Mouse (Mus musculus) hindbrain, embryonic 11.5 days (tissue): ENCODE data around the gene Cyp27a1. TPM values are rescaled to one million over a fixed set of nuclear protein-coding genes. Genes with fewer than 3 reads are reported as not detected.

Experiments
- ATAC-seq: fragments of 200-750 bp; cut with Nextera tagmentation; 2 replicates; pipeline ENCODE4 v1.8.0; 2017; ENCODE audit warnings: mild to moderate bottlenecking, moderate TSS enrichment, moderate library complexity; ENCODE audit not compliant: low FRiP score
- DNase-seq: peaks from one replicate; pipeline ENCODE4 v3.0.0-alpha.2; 2015; ENCODE audit warnings: low spot score
- H3K27ac ChIP-seq: fragments of 300-500 bp; sonication (generic); 2 replicates; pipeline ENCODE4 v1.5.1; 2014; ENCODE audit warnings: mild to moderate bottlenecking, low read depth, low read length
- H3K27me3 ChIP-seq: fragments of 300-500 bp; sonication (generic); 2 replicates; pipeline ENCODE4 v1.6.1; 2014; ENCODE audit warnings: mild to moderate bottlenecking, low read length, moderate library complexity, mixed read lengths; ENCODE audit not compliant: control insufficient read depth, insufficient read depth
- H3K36me3 ChIP-seq: fragments of 300-500 bp; sonication (generic); 2 replicates; pipeline ENCODE4 v1.6.1; 2014; ENCODE audit warnings: mild to moderate bottlenecking, low read length, moderate library complexity, mixed read lengths; ENCODE audit not compliant: control insufficient read depth, insufficient read depth
- H3K4me1 ChIP-seq: fragments of 300-500 bp; sonication (generic); replicated peaks from 2 replicates; pipeline ENCODE4 v1.6.1; 2014; ENCODE audit warnings: low read length, mixed read lengths; ENCODE audit not compliant: control insufficient read depth, insufficient read depth
- H3K4me2 ChIP-seq: fragments of 300-500 bp; sonication (generic); replicated peaks from 2 replicates; pipeline ENCODE4 v1.6.1; 2014; ENCODE audit warnings: mild to moderate bottlenecking, low read depth, low read length
- H3K4me3 ChIP-seq: fragments of 300-500 bp; sonication (generic); 2 replicates; pipeline ENCODE4 v1.5.1; 2014; ENCODE audit warnings: low read depth, low read length
- H3K9ac ChIP-seq: fragments of 300-500 bp; sonication (generic); 2 replicates; pipeline ENCODE4 v1.6.1; 2014; ENCODE audit warnings: low read depth, low read length
- H3K9me3 ChIP-seq: fragments of 300-500 bp; sonication (generic); 2 replicates; pipeline ENCODE4 v1.6.1; 2016; ENCODE audit warnings: low read length; ENCODE audit not compliant: control insufficient read depth
- WGBS: fragments of 180-500 bp; shearing (Covaris S2); extraction: QIAGEN DNeasy Blood & Tissue Kit; methylation state at CpG from one replicate; pipeline ENCODE4 v1.1.7; 2014; 5-methylcytosine and 5-hydroxymethylcytosine counted together
- polyA plus RNA-seq: library from polyadenylated mRNA; unstranded; fragments of >200 nt; fragmentation: Nextera tagmentation; extraction: Ambion mirVana; gene quantifications from 2 replicates; pipeline ENCODE4 v1.2.1, GENCODE M21; 2014

Cyp27a1 gene
- polyA plus RNA-seq, 1 experiment from 2014 or later: 6.4 TPM

DNA sequence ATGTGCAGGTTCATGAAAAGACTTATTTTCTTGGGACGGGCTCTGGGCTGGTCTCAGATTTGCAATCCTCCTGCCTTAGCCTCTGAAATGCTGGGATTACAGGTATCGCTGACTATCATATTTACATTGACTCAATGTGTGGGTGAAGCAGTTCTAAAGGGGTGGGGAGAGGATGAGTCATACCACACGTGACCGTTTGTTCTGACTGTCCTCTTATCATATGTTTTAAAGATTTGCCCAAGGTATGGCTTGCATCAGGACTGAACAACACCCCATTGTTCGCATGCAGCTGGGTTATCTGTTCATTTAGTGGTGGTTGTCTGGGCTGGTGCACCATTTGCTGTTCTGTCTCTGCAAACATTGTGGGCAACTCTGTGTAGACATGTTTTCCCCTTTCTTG is 13.3 kb downstream of the Cyp27a1 start:
- no peaks in the 10 kb centered on the region for H3K9me3 ChIP-seq
- H3K4me3 ChIP-seq: no peak overlapping the region
- H3K4me1 ChIP-seq: no peaks in the 10 kb centered on the region
- no peak overlapping the region for H3K9ac ChIP-seq
- 83% methylated on average over 5 of the region's 5 CpGs for WGBS
- DNase-seq: no peak
- H3K27me3 ChIP-seq: no peaks in the 10 kb centered on the region
- ATAC-seq: no peak
- no peak overlapping the region for H3K4me2 ChIP-seq
- no peak overlapping the region for H3K27ac ChIP-seq
- H3K36me3 ChIP-seq: no peaks in the 10 kb centered on the region

DNA sequence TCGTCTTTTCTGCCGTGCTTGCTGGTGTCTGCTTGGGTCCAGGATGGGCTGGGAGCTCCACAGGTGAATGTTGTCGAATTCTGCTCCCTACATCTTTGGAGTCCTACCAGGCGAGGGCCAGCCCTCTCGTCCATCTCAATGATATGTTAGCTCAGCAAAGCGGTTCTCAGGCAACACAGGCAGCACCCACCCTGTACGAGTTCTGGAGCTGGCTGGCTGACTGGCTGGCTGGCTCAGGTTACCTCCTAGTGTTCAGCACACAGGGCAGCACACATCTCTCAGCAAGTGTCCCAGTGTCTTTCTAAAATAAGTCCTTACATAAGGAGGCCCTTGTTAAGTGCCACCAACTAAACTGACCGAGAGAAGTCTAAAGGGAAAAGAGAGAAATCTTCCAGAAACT is 15.1 kb downstream of the Cyp27a1 start:
- no peak for ATAC-seq
- no peaks in the 10 kb centered on the region for H3K9me3 ChIP-seq
- no peak overlapping the region for H3K27ac ChIP-seq
- no peak overlapping the region for H3K4me3 ChIP-seq
- H3K9ac ChIP-seq: no peak overlapping the region
- H3K36me3 ChIP-seq: no peaks in the 10 kb centered on the region
- no peak overlapping the region for H3K4me2 ChIP-seq
- DNase-seq: no peak
- no peaks in the 10 kb centered on the region for H3K27me3 ChIP-seq
- no peaks in the 10 kb centered on the region for H3K4me1 ChIP-seq
- 70% methylated on average over 8 of the region's 8 CpGs for WGBS

- ATAC-seq: no peak
- no peaks in the 10 kb centered on the region for H3K27me3 ChIP-seq
- H3K4me3 ChIP-seq: no peak overlapping the region
- H3K36me3 ChIP-seq: no peaks in the 10 kb centered on the region
- H3K4me1 ChIP-seq: no peaks in the 10 kb centered on the region
- H3K4me2 ChIP-seq: no peak overlapping the region
- no peak overlapping the region for H3K27ac ChIP-seq
- no peak for DNase-seq
- H3K9me3 ChIP-seq: no peaks in the 10 kb centered on the region
- 87% methylated on average over 12 of the region's 12 CpGs for WGBS
- no peak overlapping the region for H3K9ac ChIP-seq
Measured at GRCm38 (mm10) chr1:74736977-74737376, 23.6 kb downstream of the Cyp27a1 start.

DNA sequence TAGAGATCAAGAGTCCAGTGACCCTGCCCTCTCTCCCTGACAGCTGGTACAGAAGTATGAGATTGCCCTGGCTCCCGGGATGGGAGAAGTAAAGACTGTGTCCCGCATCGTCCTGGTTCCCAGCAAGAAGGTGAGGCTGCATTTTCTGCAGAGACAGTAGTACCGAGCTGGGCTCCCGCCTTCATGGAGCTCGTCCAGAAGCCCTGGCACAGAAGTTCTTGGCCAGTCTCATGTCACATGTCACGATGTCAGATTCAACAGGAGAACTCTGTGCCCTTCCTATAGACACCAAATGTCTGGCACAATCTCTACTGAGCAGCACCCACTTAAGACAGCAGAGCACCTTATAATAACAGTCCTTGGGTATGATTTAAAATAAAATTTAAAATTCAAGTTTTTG is 24.1 kb downstream of the Cyp27a1 start:
- Histone ChIP-seq H3K4me1 (no peaks in the 10 kb centered on the region), H3K4me3 (no peak overlapping the region), H3K27me3 (no peaks in the 10 kb centered on the region), H3K9me3 (no peaks in the 10 kb centered on the region), H3K9ac (no peak overlapping the region), H3K4me2 (no peak overlapping the region), H3K36me3 (no peaks in the 10 kb centered on the region), H3K27ac (no peak overlapping the region)
- 91% methylated on average over 7 of the region's 7 CpGs for WGBS
- DNase-seq (no peak), ATAC-seq (no peak)

- no peak for DNase-seq
- no peak overlapping the region for H3K4me2 ChIP-seq
- no peaks in the 10 kb centered on the region for H3K4me1 ChIP-seq
- ATAC-seq: no peak
- WGBS: 81% methylated on average over 7 of the region's 7 CpGs
- no peaks in the 10 kb centered on the region for H3K27me3 ChIP-seq
- H3K27ac ChIP-seq: no peak overlapping the region
- no peak overlapping the region for H3K9ac ChIP-seq
- no peaks in the 10 kb centered on the region for H3K36me3 ChIP-seq
- no peak overlapping the region for H3K4me3 ChIP-seq
- H3K9me3 ChIP-seq: no peaks in the 10 kb centered on the region
Measured at GRCm38 (mm10) chr1:74740846-74741245, 27.5 kb downstream of the Cyp27a1 start.

GRCm38 (mm10) chr1:74747335-74747734 is 34.0 kb downstream of the Cyp27a1 start:
- H3K27ac ChIP-seq: no peak overlapping the region
- no peaks in the 10 kb centered on the region for H3K36me3 ChIP-seq
- H3K9me3 ChIP-seq: no peaks in the 10 kb centered on the region
- DNase-seq (no peak), ATAC-seq (no peak)
- no peak overlapping the region for H3K4me3 ChIP-seq
- H3K27me3 ChIP-seq: peaks cover 9% of the 10 kb centered on the region
- no peak overlapping the region for H3K9ac ChIP-seq
- no peaks in the 10 kb centered on the region for H3K4me1 ChIP-seq
- no peak overlapping the region for H3K4me2 ChIP-seq
- 81% methylated on average over 5 of the region's 5 CpGs for WGBS

- ATAC-seq (no peak), DNase-seq (peak; percentile 68)
- Histone ChIP-seq H3K9ac (no peak within 1 kb of the TSS), H3K36me3 (no peaks in the 10 kb centered on the region), H3K4me1 (no peaks in the 10 kb centered on the region), H3K4me3 (peak within 1 kb of the TSS; percentile 4; the same call in 1 of the 2 replicates), H3K9me3 (no peaks in the 10 kb centered on the region), H3K4me2 (no peak within 1 kb of the TSS; the same call in 1 of the 2 replicates), H3K27me3 (peaks cover 9% of the 10 kb centered on the region), H3K27ac (no peak within 1 kb of the TSS)
- 11% methylated on average over 30 of the region's 30 CpGs for WGBS
Measured at GRCm38 (mm10) chr1:74748643-74749271, 35.4 kb downstream of the Cyp27a1 start, which contains the start of gene Prkag3. Gene Prkag3, minus strand, starts transcription at chr1:74749221.

GRCm38 (mm10) chr1:74749301-74749700 is 35.9 kb downstream of the Cyp27a1 start:
- Histone ChIP-seq H3K36me3 (no peaks in the 10 kb centered on the region), H3K4me1 (no peaks in the 10 kb centered on the region), H3K4me3 (no peak overlapping the region), H3K27ac (no peak overlapping the region), H3K9me3 (no peaks in the 10 kb centered on the region), H3K9ac (no peak overlapping the region), H3K4me2 (no peak overlapping the region), H3K27me3 (peaks cover 9% of the 10 kb centered on the region)
- ATAC-seq: no peak
- 64% methylated on average over 7 of the region's 7 CpGs for WGBS
- DNase-seq: no peak

DNA sequence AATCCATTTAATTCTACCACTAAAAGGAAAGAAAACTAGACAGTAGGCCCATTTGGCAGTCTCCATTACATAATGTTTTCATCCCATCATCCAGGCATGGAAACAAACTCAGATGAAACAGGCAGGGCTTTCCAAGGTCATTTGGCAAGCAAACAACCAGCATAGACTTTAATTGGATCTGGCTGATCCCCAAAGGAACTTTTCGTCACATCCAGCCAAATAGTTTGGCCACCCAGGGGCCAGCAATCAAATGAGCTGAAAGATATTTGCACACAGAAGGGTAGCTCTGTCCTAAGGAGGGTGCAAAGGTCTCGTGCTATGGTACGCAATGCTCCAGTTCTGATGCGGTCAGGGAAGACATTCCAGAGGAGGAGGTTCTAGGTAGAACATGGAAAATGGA is 37.3 kb downstream of the Cyp27a1 start:
- WGBS: 85% methylated on average over 4 of the region's 4 CpGs
- H3K4me1 ChIP-seq: no peaks in the 10 kb centered on the region
- no peak overlapping the region for H3K9ac ChIP-seq
- ATAC-seq: no peak
- DNase-seq: no peak
- H3K27ac ChIP-seq: no peak overlapping the region
- no peak overlapping the region for H3K4me2 ChIP-seq
- H3K9me3 ChIP-seq: no peaks in the 10 kb centered on the region
- no peak overlapping the region for H3K4me3 ChIP-seq
- H3K27me3 ChIP-seq: peaks cover 9% of the 10 kb centered on the region
- H3K36me3 ChIP-seq: no peaks in the 10 kb centered on the region
